Mouse (Mus musculus) kidney, adult 2 months (tissue): ENCODE measurements around the gene Sec22c. TPM values are rescaled to one million over a fixed set of nuclear protein-coding genes. Genes with fewer than 3 reads are reported as not detected.

ENCODE experiments used
- DNase-seq: peaks from one replicate; pipeline ENCODE4 v3.0.0; 2021
- H3K27ac ChIP-seq: fragments of 200-500 bp; 2 replicates; pipeline ENCODE4 v1.5.1; 2012; ENCODE audit warnings: low read depth, low read length, control low read depth, inconsistent platforms; ENCODE audit not compliant: insufficient read depth
- H3K27me3 ChIP-seq: fragments of 200-500 bp; replicated peaks from 2 replicates; pipeline ENCODE4 v1.6.1; 2012; ENCODE audit warnings: mild to moderate bottlenecking, moderate library complexity, low read length, inconsistent platforms; ENCODE audit not compliant: control insufficient read depth, insufficient read depth
- H3K36me3 ChIP-seq: fragments of 200-500 bp; 2 replicates; pipeline ENCODE4 v1.6.1; 2012; ENCODE audit warnings: mild to moderate bottlenecking, moderate library complexity, low read length, inconsistent platforms; ENCODE audit not compliant: control insufficient read depth, insufficient read depth
- H3K4me1 ChIP-seq: fragments of 200-500 bp; 2 replicates; pipeline ENCODE4 v1.6.1; 2011; ENCODE audit warnings: low read length; ENCODE audit not compliant: control insufficient read depth, insufficient read depth
- H3K4me3 ChIP-seq: fragments of 200-500 bp; 2 replicates; pipeline ENCODE4 v1.5.1; 2011; ENCODE audit warnings: mild to moderate bottlenecking, low read depth, low read length, control low read depth; ENCODE audit not compliant: insufficient read depth
- CTCF ChIP-seq: fragments of 200-500 bp; conservative IDR thresholded peaks from 2 replicates; pipeline ENCODE4 v1.5.1; 2011; ENCODE audit warnings: low read depth, mild to moderate bottlenecking, control low read depth, low read length, moderate library complexity, mixed read lengths; ENCODE audit not compliant: insufficient read depth, insufficient read length
- POLR2A ChIP-seq: fragments of 200-500 bp; IDR thresholded peaks from one replicate; pipeline ENCODE4 v1.6.1; 2011; ENCODE audit warnings: low read depth, low read length, control low read depth
- WGBS: fragments of 180-500 bp; shearing (Covaris S2); methylation state at CpG from one replicate; pipeline ENCODE4 v1.1.7; 2018; 5-methylcytosine and 5-hydroxymethylcytosine counted together
- polyA plus RNA-seq: library from polyadenylated mRNA; depleted of rRNA; stranded (reverse); fragments of >200 nt; gene quantifications from 2 replicates; pipeline ENCODE4 v1.2.3, GENCODE M21; 2012

The Sec22c gene
- polyA plus RNA-seq, 1 experiment, result 6.6 TPM

DNA sequence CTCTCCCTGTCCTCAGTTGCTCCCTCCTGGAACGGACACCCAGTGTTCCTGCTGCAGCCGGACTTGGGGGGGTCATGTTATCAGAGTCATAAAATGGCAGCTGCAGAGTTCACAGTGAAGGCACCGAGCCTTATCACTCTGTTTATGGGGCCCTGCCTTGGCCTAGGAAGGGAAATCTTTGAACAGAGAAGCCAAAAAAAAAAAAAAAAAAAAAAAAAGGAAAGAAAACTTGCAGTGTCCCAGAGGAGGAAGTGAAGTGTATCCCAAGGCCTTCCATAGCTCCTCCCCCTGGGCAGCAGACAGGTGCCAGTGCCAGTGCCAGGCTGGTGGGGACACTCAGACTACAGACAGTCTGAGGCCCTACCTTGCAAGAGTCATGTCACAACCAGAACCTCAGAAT lies 60.4 kb downstream of the Sec22c start:
- H3K4me1 ChIP-seq, result no peaks in the 10 kb centered on the region; the same call in 1 of the 2 replicates
- TF ChIP-seq CTCF (no peak), POLR2A (no peak)
- no peak overlapping the region for H3K27ac ChIP-seq
- H3K27me3 ChIP-seq, result no peaks in the 10 kb centered on the region
- no peak for DNase-seq
- 54% methylated on average over 3 of the region's 3 CpGs for WGBS
- H3K36me3 ChIP-seq, result no peaks in the 10 kb centered on the region
- H3K4me3 ChIP-seq, result no peak overlapping the region

DNA sequence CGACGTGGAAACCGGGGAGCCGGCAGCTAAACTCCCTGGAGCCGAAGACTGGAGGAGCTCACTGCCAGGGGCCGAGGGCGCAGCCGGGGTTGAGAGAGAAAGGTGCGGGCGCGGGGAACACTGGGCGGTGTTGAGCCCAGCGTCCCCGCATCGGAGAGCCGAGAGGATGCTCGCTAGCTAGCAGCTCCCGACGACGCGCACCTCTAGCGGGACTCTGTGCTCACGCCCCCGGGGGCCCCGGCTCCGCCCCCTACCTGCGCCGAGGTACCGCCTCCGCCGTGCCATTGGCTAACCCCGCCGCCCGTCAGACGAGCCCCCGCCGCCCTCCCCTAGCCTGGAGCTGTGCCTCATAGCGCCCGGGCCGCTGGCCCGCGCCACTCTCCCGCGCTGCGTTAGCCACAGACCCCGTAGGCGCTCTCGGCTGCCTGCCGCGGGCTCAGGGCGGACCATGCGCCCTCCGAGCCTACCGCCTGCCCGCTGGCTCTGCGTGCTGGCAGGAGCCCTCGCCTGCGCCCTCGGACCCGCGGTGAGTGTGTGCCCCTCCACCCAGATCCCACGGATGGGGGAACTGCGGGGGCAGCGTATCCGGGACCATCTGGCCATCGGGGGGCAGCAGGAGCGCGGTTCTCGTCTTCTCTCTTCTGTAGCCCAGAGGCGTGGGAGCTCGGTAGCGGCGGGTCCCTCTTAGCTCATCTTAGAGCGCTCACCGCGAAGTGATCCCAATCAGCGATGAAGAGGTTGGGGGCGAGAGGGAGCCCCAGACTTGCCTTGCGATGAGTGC lies 62.7 kb downstream of the Sec22c start, which contains the start of gene Vipr1:
Gene Vipr1, plus strand, starts transcription at position 316 of the 781 bp plus-strand sequence.
- TF ChIP-seq POLR2A, result no peak
- TF ChIP-seq CTCF, result no peak
- no peak within 1 kb of the TSS for H3K27ac ChIP-seq

DNA sequence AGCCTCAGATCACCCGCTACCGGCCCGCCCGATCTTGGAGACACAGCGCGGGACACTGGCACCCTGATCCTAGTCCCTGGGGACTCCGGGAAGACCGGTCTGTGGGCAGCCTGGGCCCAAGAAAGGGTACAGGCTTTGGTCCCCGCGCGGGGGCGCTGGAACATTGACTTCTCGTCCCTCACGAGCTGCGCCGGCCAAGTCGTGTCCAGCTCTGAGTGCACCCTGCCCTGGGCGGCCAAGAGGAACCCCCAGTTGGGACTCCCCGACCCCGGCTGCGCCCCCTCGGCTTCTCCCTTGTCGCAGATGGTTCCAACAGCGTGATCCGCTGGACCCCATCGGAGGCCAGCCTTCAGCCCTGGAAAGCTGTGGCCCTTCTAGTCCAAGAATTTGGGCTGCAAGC lies 63.3 kb downstream of the Sec22c start, which contains the start of gene Lyzl4:
Gene Lyzl4, minus strand, starts transcription at position 96 of the 400 bp plus-strand sequence.
- no peaks in the 10 kb centered on the region for H3K27me3 ChIP-seq
- TF ChIP-seq POLR2A (no peak), CTCF (peak; percentile 53)
- H3K36me3 ChIP-seq, result no peaks in the 10 kb centered on the region
- peak; percentile 83 for DNase-seq
- H3K27ac ChIP-seq, result no peak within 1 kb of the TSS
- 1% methylated on average over 26 of the region's 26 CpGs for WGBS
- no peaks in the 10 kb centered on the region; the same call in 1 of the 2 replicates for H3K4me1 ChIP-seq
- H3K4me3 ChIP-seq, result peak within 1 kb of the TSS; percentile 44

More for the DNA sequence above, 62.7 kb downstream of the Sec22c start, which contains the start of gene Vipr1:
- under 1% methylated on average over 76 of the region's 79 CpGs for WGBS
- H3K36me3 ChIP-seq, result no peaks in the 10 kb centered on the region
- H3K4me1 ChIP-seq, result no peaks in the 10 kb centered on the region; the same call in 1 of the 2 replicates
- no peaks in the 10 kb centered on the region for H3K27me3 ChIP-seq
- H3K4me3 ChIP-seq, result peak within 1 kb of the TSS; percentile 44
- peak; percentile 77 for DNase-seq

DNA sequence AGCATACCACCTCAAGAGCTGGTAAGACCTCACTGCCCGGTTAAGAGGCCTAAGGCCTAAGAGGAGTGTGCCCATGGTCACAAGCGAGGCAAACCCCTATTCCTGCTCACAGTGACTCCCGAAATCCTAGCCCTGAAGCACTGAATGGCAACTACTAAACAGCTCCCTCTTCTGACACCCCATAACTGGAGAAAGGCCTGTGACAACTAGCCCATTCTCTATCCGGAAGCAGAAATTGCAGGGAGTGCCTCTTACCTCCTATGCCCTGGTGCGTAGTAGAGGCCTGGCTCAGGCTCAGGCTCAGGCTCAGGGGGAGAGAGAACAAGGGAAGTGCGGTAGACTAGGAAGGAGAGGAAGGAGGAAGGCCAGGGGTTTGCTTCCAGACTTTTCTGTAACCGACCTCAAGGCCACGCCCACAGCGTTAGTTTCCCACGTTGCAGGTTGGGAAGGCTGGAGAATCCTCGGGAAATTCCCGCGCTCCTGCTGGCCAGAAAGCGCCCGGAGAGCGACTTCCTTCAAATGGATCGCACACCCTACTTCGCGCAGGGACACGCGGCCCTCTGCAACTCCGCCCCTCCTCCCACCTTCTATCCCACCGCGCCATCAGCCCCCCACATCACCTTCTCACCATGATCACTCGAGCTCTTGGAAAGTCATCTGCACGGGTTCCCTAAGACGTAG lies 63.9 kb downstream of the Sec22c start:
- H3K27me3 ChIP-seq, result no peaks in the 10 kb centered on the region

DNA sequence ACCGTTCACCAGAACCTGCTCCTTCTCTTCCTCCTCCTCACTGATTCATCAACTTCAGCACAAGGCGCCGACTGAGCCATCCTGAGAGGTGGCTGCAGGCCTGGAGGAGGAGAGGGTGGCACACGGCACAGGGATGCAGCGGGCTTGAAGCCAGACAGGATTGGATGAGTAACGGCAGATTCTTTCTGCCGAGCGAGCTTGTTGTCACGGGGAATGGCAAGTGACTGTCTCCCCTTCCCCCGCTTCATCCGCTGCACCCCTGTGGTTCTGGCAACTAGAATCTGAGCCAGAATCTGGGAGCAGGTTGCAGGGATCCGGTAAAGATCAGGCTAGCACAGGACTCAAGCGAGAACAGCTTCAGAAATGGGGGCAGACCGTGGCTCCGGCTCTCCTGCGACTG lies 65.5 kb downstream of the Sec22c start:
- Histone ChIP-seq H3K4me1 (no peaks in the 10 kb centered on the region; the same call in 1 of the 2 replicates), H3K27me3 (no peaks in the 10 kb centered on the region), H3K27ac (no peak overlapping the region), H3K4me3 (no peak overlapping the region), H3K36me3 (no peaks in the 10 kb centered on the region)
- no peak for DNase-seq
- TF ChIP-seq CTCF, result no peak
- TF ChIP-seq POLR2A, result no peak
- 70% methylated on average over 16 of the region's 16 CpGs for WGBS

More for the DNA sequence above, 63.9 kb downstream of the Sec22c start:
- H3K4me3 ChIP-seq, result peak overlapping the region; percentile 5; the same call in 1 of the 2 replicates
- H3K4me1 ChIP-seq, result no peaks in the 10 kb centered on the region; the same call in 1 of the 2 replicates
- H3K36me3 ChIP-seq, result no peaks in the 10 kb centered on the region
- peak; percentile 5 for DNase-seq
- TF ChIP-seq POLR2A, result no peak
- TF ChIP-seq CTCF, result no peak
- 16% methylated on average over 27 of the region's 27 CpGs for WGBS
- no peak overlapping the region for H3K27ac ChIP-seq

DNA sequence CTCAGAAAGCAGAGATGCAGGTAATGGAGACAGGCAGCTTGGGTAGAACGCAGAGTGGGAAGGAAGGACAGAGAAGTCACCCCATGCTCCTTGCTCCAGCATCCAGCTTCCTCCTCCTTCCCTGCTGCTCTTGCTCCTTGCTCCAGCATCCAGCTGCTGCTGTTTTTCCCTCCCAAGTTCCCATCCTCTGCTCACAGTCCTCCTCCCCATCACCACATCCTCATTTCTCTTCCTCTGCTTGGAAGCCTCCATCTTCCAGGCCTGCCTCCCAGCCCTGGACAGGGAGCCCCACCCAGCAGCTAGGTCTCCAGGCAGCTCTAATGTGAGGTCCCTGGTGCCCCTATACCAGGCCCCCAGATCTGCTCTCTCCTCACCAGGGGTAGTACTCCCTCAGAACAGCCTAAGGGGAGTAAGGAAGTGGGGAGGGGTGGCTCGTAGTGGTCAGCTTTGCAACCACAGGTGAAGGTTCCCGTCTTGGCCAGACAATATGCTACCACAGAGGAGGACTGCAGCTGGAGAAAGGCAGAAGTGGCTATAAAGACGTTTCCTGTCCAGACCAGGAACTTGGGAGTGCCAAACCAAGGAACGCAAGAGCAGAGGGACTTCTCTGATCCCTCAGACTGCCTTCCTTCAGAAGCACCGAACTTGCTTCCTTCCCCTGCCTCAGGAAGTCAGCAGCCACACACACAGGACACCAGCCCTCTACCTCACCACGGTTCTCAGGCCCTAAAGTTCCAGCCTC lies 69.3 kb downstream of the Sec22c start:
- DNase-seq, result peak; percentile 14
- TF ChIP-seq POLR2A, result no peak
- no peak for TF ChIP-seq CTCF
- Histone ChIP-seq H3K27me3 (no peaks in the 10 kb centered on the region), H3K36me3 (no peaks in the 10 kb centered on the region), H3K27ac (no peak overlapping the region), H3K4me1 (no peaks in the 10 kb centered on the region), H3K4me3 (no peak overlapping the region)
- WGBS, result 48% methylated on average over 7 of the region's 7 CpGs
